Mouse (Mus musculus) limb, embryonic 14.5 days (tissue): Measurements from ENCODE around the gene Igfbp5. TPM values are rescaled to one million over a fixed set of nuclear protein-coding genes. Genes with fewer than 3 reads are reported as not detected.
A peak's percentile ranks its signal among the peaks of the same experiment; 100 is the strongest.

Experiments used
- ATAC-seq: fragments of 200-750 bp; cut with Nextera tagmentation; 2 replicates; pipeline ENCODE4 v1.8.0; 2017; ENCODE audit warnings: low read depth, moderate number of reproducible peaks, moderate TSS enrichment; ENCODE audit not compliant: low FRiP score
- DNase-seq: peaks from one replicate; pipeline ENCODE4 v3.0.0-alpha.2; 2015; ENCODE audit warnings: low spot score
- H3K27ac ChIP-seq: fragments of 300-500 bp; sonication (generic); replicated peaks from 2 replicates; pipeline ENCODE4 v1.5.1; 2014; ENCODE audit warnings: low read depth, mild to moderate bottlenecking, low read length, moderate library complexity, mixed read lengths
- H3K27me3 ChIP-seq: fragments of 300-500 bp; sonication (generic); 2 replicates; pipeline ENCODE4 v1.6.1; 2014; ENCODE audit warnings: low read length, mixed read lengths; ENCODE audit not compliant: control insufficient read depth, insufficient read depth
- H3K36me3 ChIP-seq: fragments of 300-500 bp; sonication (generic); 2 replicates; pipeline ENCODE4 v1.6.1; 2014; ENCODE audit warnings: mild to moderate bottlenecking, low read length, moderate library complexity, mixed read lengths; ENCODE audit not compliant: control insufficient read depth, insufficient read depth
- H3K4me1 ChIP-seq: fragments of 300-500 bp; sonication (generic); 2 replicates; pipeline ENCODE4 v1.6.1; 2014; ENCODE audit warnings: antibody characterized with exemption, low read length, mixed read lengths; ENCODE audit not compliant: control insufficient read depth, insufficient read depth
- H3K4me2 ChIP-seq: fragments of 300-500 bp; sonication (generic); replicated peaks from 2 replicates; pipeline ENCODE4 v1.6.1; 2014; ENCODE audit warnings: low read depth, mild to moderate bottlenecking, low read length, moderate library complexity; ENCODE audit not compliant: severe bottlenecking
- H3K4me3 ChIP-seq: fragments of 300-500 bp; sonication (generic); replicated peaks from 2 replicates; pipeline ENCODE4 v1.5.1; 2014; ENCODE audit warnings: low read length
- H3K9ac ChIP-seq: fragments of 300-500 bp; sonication (generic); 2 replicates; pipeline ENCODE4 v1.6.1; 2014; ENCODE audit warnings: mild to moderate bottlenecking, low read depth, low read length, moderate library complexity; ENCODE audit not compliant: severe bottlenecking
- H3K9me3 ChIP-seq: fragments of 300-500 bp; sonication (generic); 2 replicates; pipeline ENCODE4 v1.6.1; 2016; ENCODE audit warnings: low read length; ENCODE audit not compliant: control insufficient read depth
- POLR2A ChIP-seq: fragments of 200-500 bp; IDR thresholded peaks from 2 replicates; pipeline ENCODE4 v1.8.0; 2012; ENCODE audit warnings: inconsistent platforms, mild to moderate bottlenecking, moderate library complexity, borderline replicate concordance; ENCODE audit not compliant: insufficient read depth, insufficient read length; ENCODE audit errors: extremely low read depth
- WGBS: fragments of 180-500 bp; shearing (Covaris S2); extraction: QIAGEN DNeasy Blood & Tissue Kit; methylation state at CpG from one replicate; pipeline ENCODE4 v1.1.7; 2014; 5-methylcytosine and 5-hydroxymethylcytosine counted together
- polyA plus RNA-seq, 2 experiments: library from polyadenylated mRNA; depleted of rRNA in 1 of 2; stranded (reverse) in 1 of 2; unstranded in 1 of 2; fragments of >200 nt; fragmentation: Nextera tagmentation in 1 of 2; extraction: Ambion mirVana in 1 of 2; gene quantifications; 2 replicates each; pipeline versions ENCODE4 v1.2.1 to v1.2.3; 2012 to 2014

Gene Igfbp5
- polyA plus RNA-seq, 2 experiments, result 114 to 333 TPM

GRCm38 (mm10) chr1:72871697-72872411 lies 2.8 kb downstream of the Igfbp5 start:
- no peaks in the 10 kb centered on the region for H3K9me3 ChIP-seq
- no peak overlapping the region for H3K27ac ChIP-seq
- peaks cover 33% of the 10 kb centered on the region for H3K4me1 ChIP-seq
- H3K9ac ChIP-seq, result peak overlapping the region; percentile 48
- DNase-seq (no peak), ATAC-seq (no peak)
- no peaks in the 10 kb centered on the region for H3K27me3 ChIP-seq
- WGBS, result under 1% methylated on average over 34 of the region's 34 CpGs
- H3K4me3 ChIP-seq, result peak overlapping the region; percentile 65
- H3K36me3 ChIP-seq, result peaks cover 8% of the 10 kb centered on the region; the same call in 1 of the 2 replicates
- TF ChIP-seq POLR2A, result no peak
- peak overlapping the region; percentile 75 for H3K4me2 ChIP-seq

- under 1% methylated on average over 6 of the region's 6 CpGs for WGBS
- no peak for ATAC-seq
These were observed 3.4 kb downstream of the Igfbp5 start for GRCm38 (mm10) chr1:72871337-72871696.

GRCm38 (mm10) chr1:72870615-72871336 lies 3.9 kb downstream of the Igfbp5 start:
- Histone ChIP-seq H3K36me3 (peaks cover 15% of the 10 kb centered on the region; the same call in 1 of the 2 replicates), H3K27ac (peak overlapping the region; percentile 59; the same call in 1 of the 2 replicates), H3K9ac (peak overlapping the region; percentile 48), H3K27me3 (no peaks in the 10 kb centered on the region), H3K4me1 (peaks cover 33% of the 10 kb centered on the region), H3K4me3 (peak overlapping the region; percentile 65), H3K9me3 (no peaks in the 10 kb centered on the region), H3K4me2 (peak overlapping the region; percentile 75)
- 1% methylated on average over 20 of the region's 20 CpGs for WGBS
- no peak for TF ChIP-seq POLR2A
- peak; percentile 24; the same call in 1 of the 2 replicates for ATAC-seq
- DNase-seq, result peak; percentile 90

More at GRCm38 (mm10) chr1:72871337-72871696, 3.4 kb downstream of the Igfbp5 start:
- TF ChIP-seq POLR2A, result no peak
- Histone ChIP-seq H3K36me3 (peaks cover 11% of the 10 kb centered on the region; the same call in 1 of the 2 replicates), H3K4me2 (peak overlapping the region; percentile 75), H3K9ac (peak overlapping the region; percentile 48), H3K27ac (no peak overlapping the region), H3K27me3 (no peaks in the 10 kb centered on the region), H3K4me1 (peaks cover 35% of the 10 kb centered on the region), H3K4me3 (peak overlapping the region; percentile 65), H3K9me3 (no peaks in the 10 kb centered on the region)
- DNase-seq, result no peak

GRCm38 (mm10) chr1:72869681-72870614 lies 4.7 kb downstream of the Igfbp5 start:
- 6% methylated on average over 22 of the region's 22 CpGs for WGBS
- Histone ChIP-seq H3K27me3 (no peaks in the 10 kb centered on the region), H3K36me3 (peaks cover 20% of the 10 kb centered on the region; the same call in 1 of the 2 replicates), H3K9me3 (no peaks in the 10 kb centered on the region), H3K4me2 (peak overlapping the region; percentile 75), H3K4me3 (peak overlapping the region; percentile 65), H3K9ac (peak overlapping the region; percentile 48), H3K4me1 (peaks cover 27% of the 10 kb centered on the region), H3K27ac (peak overlapping the region; percentile 59; the same call in 1 of the 2 replicates)
- TF ChIP-seq POLR2A, result no peak
- ATAC-seq, result peak; percentile 6; the same call in 1 of the 2 replicates
- peak; percentile 70 for DNase-seq
